Mouse (Mus musculus) right cerebral cortex, postnatal 14 days (tissue): ENCODE measurements around the gene Nop16.

Source experiments
- DNase-seq: peaks from one replicate; pipeline ENCODE4 v3.0.0; 2022

Nop16 gene

GRCm38 (mm10) chr13:54556796-54557195, 33.1 kb downstream of the Nop16 start:
- no peak for DNase-seq

- DNase-seq = no peak
These were observed 33.7 kb downstream of the Nop16 start for GRCm38 (mm10) chr13:54556176-54556575.

GRCm38 (mm10) chr13:54548036-54548435, 41.9 kb downstream of the Nop16 start:
- no peak for DNase-seq
